In the genomic region with DNA sequence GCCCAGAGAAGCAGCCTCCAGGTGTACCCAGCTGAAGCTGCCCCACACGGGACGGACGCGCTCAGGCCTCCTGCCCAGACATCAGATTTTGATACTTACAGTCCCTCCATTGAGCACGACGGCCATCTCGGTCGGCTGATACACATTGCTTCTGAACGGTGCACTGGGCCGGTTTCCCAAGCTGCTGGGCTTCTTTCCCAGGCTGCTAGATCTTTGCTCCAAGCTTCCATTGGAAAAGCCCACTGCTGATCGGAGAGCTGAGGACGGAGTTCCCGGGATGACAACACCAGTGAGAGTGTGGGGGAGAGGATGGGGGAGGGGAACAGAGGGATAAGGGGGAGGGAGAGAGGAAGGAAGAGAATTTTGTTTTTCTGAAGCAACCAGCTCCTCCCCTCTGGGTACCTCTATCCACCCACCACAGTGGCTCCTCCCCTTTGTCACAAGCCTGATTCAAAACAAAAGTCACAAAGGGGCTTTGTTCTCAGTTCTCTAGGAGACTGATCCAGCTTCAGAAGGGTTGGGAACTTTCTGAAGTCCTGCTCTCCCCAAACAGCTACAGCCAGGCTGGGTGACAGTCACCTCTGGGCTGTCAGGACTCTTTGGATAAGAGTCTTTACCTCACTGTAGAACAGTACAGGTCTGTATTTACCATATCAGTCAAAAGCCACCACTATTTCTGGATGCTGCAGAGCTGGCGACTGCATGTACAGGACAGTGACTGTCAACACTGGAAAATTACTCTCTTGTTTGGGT, we compare ENCODE assay signal across 7 mouse cellular contexts. TPM values are rescaled to one million over a fixed set of nuclear protein-coding genes. Genes with fewer than 3 reads are reported as not detected.
DNase-seq lines count a peak whose midpoint lies in the region; ATAC-seq lines count a peak whose summit lies in the region.

No protein-coding gene starts in this region.

- peaks cover 49% of the 10 kb centered on the region for H3K36me3 ChIP-seq in embryonic facial prominence, embryonic 14.5 days (ENCODE audit: control insufficient read depth, insufficient read depth, low read length)
- no peaks in the 10 kb centered on the region; the same call in 1 of the 2 replicates for H3K36me3 ChIP-seq in heart, embryonic 12.5 days
- peaks cover 71% of the 10 kb centered on the region for H3K36me3 ChIP-seq in midbrain, embryonic 12.5 days

- peak; percentile 47 for ATAC-seq in CD4-positive, CD25-positive, alpha-beta regulatory T cell, adult 4 months
- ATAC-seq in embryonic facial prominence, embryonic 14.5 days (ENCODE audit: low read depth) = peak; percentile 37; the same call in 1 of the 2 replicates
- ATAC-seq in heart, embryonic 12.5 days (ENCODE audit: insufficient number of reproducible peaks, low FRiP score) = 0 out of 2 replicates have a peak, but pooled peaks have one; percentile 37
- ATAC-seq in midbrain, embryonic 12.5 days (ENCODE audit: low FRiP score, low read depth) = peak; percentile 72
- no peak for ATAC-seq in megakaryocyte, adult 5-6 weeks (ENCODE audit: poor library complexity, severe bottlenecking)

- H3K9me3 ChIP-seq in embryonic facial prominence, embryonic 14.5 days (ENCODE audit: control insufficient read depth, low read length) = no peaks in the 10 kb centered on the region
- no peaks in the 10 kb centered on the region for H3K9me3 ChIP-seq in heart, embryonic 12.5 days (replicated peaks)
- H3K9me3 ChIP-seq in midbrain, embryonic 12.5 days = no peaks in the 10 kb centered on the region

- DNase-seq in CD4-positive helper T cell, adult 2 months (ENCODE audit: low read depth, low spot score) = peak; percentile 44
- DNase-seq in embryonic facial prominence, embryonic 14.5 days (ENCODE audit: low spot score) = peak; percentile 52
- DNase-seq in layer of hippocampus, adult 9-11 months = peak; percentile 82

- H3K4me3 ChIP-seq in embryonic facial prominence, embryonic 14.5 days (ENCODE audit: low read depth, low read length) = no peak overlapping the region
- H3K4me3 ChIP-seq in heart, embryonic 12.5 days = peak overlapping the region; percentile 18; the same call in 1 of the 2 replicates
- no peak overlapping the region for H3K4me3 ChIP-seq in midbrain, embryonic 12.5 days

- no peak overlapping the region for H3K27ac ChIP-seq in embryonic facial prominence, embryonic 14.5 days (replicated peaks; ENCODE audit: low read depth, low read length)
- H3K27ac ChIP-seq in heart, embryonic 12.5 days (ENCODE audit: poor library complexity, severe bottlenecking) = no peak overlapping the region; the same call in none of the 2 replicates
- peak overlapping the region; percentile 66 for H3K27ac ChIP-seq in midbrain, embryonic 12.5 days (replicated peaks)

- no peak overlapping the region for H3K9ac ChIP-seq in embryonic facial prominence, embryonic 14.5 days (ENCODE audit: low read depth, low read length)
- H3K9ac ChIP-seq in heart, embryonic 12.5 days = no peak overlapping the region; the same call in 1 of the 2 replicates
- 0 out of 2 replicates have a peak overlapping the region, but pooled peaks have one; percentile 20 for H3K9ac ChIP-seq in midbrain, embryonic 12.5 days (replicated peaks)

- WGBS in embryonic facial prominence, embryonic 14.5 days = 38% methylated on average over 14 of the region's 14 CpGs
- 19% methylated on average over 14 of the region's 14 CpGs for WGBS in heart, embryonic 12.5 days
- WGBS in midbrain, embryonic 12.5 days = 24% methylated on average over 14 of the region's 14 CpGs

- H3K4me1 ChIP-seq in embryonic facial prominence, embryonic 14.5 days (ENCODE audit: control insufficient read depth, insufficient read depth, low read length) = 0 out of 2 replicates have a peak, but pooled peaks cover 3% of the 10 kb centered on the region
- H3K4me1 ChIP-seq in heart, embryonic 12.5 days (replicated peaks) = peaks cover 15% of the 10 kb centered on the region
- peaks cover 42% of the 10 kb centered on the region for H3K4me1 ChIP-seq in midbrain, embryonic 12.5 days

- H3K27me3 ChIP-seq in embryonic facial prominence, embryonic 14.5 days (replicated peaks; ENCODE audit: control insufficient read depth, insufficient read depth, low read length) = no peaks in the 10 kb centered on the region
- no peaks in the 10 kb centered on the region for H3K27me3 ChIP-seq in heart, embryonic 12.5 days (replicated peaks)
- no peaks in the 10 kb centered on the region for H3K27me3 ChIP-seq in midbrain, embryonic 12.5 days

- H3K4me2 ChIP-seq in embryonic facial prominence, embryonic 14.5 days (ENCODE audit: low read depth, low read length) = peak overlapping the region; percentile 28; the same call in 1 of the 2 replicates
- H3K4me2 ChIP-seq in heart, embryonic 12.5 days = peak overlapping the region; percentile 51
- H3K4me2 ChIP-seq in midbrain, embryonic 12.5 days (replicated peaks) = peak overlapping the region; percentile 32

RNA-seq across cellular contexts. Expression of a gene that starts 18.4 kb away (rescaled TPM):
- 1 to 10 TPM in 1 of 2 experiments, under 1 TPM in 1; 0.98 to 1.0 TPM for polyA plus RNA-seq in CD4-positive, CD25-positive, alpha-beta regulatory T cell, adult 4 months (2017; shearing (Covaris generic))
- 17.0 and 17.7 TPM in 2 replicates for polyA plus RNA-seq in embryonic facial prominence, embryonic 14.5 days (2014; fragmentation: Nextera tagmentation; extraction: Ambion mirVana)
- polyA plus RNA-seq in heart, embryonic 12.5 days (2016; fragmentation: Nextera tagmentation; extraction: Ambion mirVana) = 3.3 and 3.6 TPM in 2 replicates
- polyA plus RNA-seq in midbrain, embryonic 12.5 days (2016; fragmentation: Nextera tagmentation; extraction: Ambion mirVana) = 11.9 and 14.1 TPM in 2 replicates
- 0.04 and 0.32 TPM in 2 replicates for total RNA-seq in megakaryocyte, adult 5-6 weeks (2015)
- 0.12 TPM in 1 of 2 replicates, not detected in the other for total RNA-seq in megakaryocyte, adult 5-6 weeks (2017)
